Mouse (Mus musculus): ENCODE data around the gene Olfr810.

The Olfr810 gene

DNA sequence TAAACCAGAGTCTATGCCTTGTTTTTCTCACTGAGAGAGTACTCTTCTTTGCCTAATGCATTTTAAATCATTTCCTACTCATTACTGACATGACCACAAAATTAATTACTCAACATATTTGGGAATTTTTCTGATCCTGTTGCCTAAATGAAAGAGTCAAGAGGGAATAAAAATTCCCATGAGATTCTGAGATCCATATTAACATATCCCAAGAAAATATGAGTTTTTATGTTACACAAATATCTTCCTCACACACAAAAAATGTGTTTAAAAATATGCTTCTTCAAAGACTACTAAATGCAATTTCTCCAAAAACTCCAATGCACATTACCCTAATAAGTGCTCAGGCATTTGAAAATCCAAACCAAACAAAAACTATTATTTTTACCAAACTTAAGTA, at the start of gene Olfr810:
Olfr810 (minus strand) TSS at position 101 of the 400 bp plus-strand sequence.
- DNase-seq (ENCODE audit: low spot score in 2 of 2) = no peak

DNA sequence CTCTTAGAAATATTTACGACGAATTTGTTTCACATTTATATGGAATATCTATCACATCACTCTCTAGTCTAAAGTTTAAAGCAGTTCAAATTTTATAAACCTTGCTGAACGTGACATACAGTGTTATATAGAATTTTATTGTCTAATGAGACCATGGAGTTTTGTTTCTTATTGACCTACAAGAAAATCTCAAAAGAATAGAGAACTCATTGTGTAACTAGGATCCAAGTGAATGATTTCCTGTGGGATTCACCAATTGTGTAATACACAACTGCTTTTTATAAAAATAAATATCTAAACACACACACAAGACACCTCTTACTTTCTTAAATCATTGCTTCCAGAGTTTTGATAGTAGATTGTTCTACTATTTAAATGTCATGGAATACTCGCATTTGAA, 9.6 kb upstream of the Olfr810 start, which contains the start of gene Olfr811:
Olfr811 (minus strand) TSS at position 101 of the 400 bp plus-strand sequence.
- DNase-seq (ENCODE audit: low spot score in 2 of 2) = no peak

- DNase-seq (ENCODE audit: low spot score in 2 of 2) = no peak
Measured at GRCm38 (mm10) chr10:129778123-129778522, 16.6 kb downstream of the Olfr810 start.

GRCm38 (mm10) chr10:129774338-129774737, 20.4 kb downstream of the Olfr810 start, which contains the start of gene Olfr809:
TSS of gene Olfr809 (plus strand) at chr10:129774638.
- DNase-seq (ENCODE audit: low spot score in 2 of 2) = no peak

DNA sequence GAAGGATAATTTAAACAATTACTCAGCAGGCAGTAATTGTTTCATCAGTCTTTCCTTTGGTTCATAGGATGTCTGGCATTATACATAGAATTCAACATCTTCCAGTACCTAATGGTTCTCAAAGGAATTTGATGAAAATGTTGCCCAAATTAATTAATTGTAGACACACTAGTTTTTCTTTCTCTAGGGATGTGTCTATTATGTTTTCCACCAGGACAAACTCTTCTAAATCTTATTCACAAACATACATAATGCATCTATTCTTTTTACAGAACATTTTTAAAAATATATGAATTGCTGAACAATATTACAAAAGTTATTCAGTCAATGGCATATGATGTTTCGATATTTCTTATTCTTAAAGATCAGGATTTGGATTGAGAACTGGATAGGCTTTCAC, 29.5 kb downstream of the Olfr810 start, which contains the start of gene Olfr808:
Olfr808 (plus strand) TSS at position 301 of the 400 bp plus-strand sequence.
- DNase-seq (ENCODE audit: low spot score in 2 of 2) = no peak

DNA sequence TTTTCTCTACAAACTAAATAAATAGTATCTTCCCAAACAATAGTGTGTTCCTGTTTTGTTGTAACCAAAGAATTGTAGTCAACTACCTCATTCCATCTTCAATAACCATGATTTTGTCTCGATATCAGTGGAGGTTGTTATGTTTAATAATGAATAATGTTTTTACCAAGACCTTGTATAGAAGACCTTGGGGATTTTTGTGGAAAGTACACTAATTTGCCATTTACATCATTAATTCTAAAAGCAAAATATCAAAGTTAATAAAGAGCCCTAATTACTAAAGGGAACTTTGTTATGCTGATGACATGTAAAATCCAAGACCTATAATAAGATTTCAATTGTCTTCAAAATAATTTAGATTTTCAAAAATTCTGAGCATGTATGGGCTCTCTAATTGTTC, 37.0 kb downstream of the Olfr810 start, which contains the start of gene Olfr807:
Olfr807 (minus strand) TSS at position 101 of the 400 bp plus-strand sequence.
- no peak for DNase-seq (ENCODE audit: low spot score in 2 of 2)

GRCm38 (mm10) chr10:129741821-129742220, 52.9 kb downstream of the Olfr810 start, which contains the start of gene Olfr806:
TSS of gene Olfr806 (minus strand) at chr10:129741921.
- DNase-seq (ENCODE audit: low spot score in 2 of 2) = no peak
